Mouse (Mus musculus): ENCODE data around the gene Nicn1.
A peak's percentile ranks its signal among the peaks of the same experiment; 100 is the strongest.
"Not testable (repeated sequence)": the region's sequence is repeated elsewhere in the genome, so short reads cannot be mapped to it uniquely, and the experiment has no call there.

Nicn1 gene

GRCm38 (mm10) chr9:108280071-108280828 is 10.0 kb upstream of the Nicn1 start:
- DNase-seq (ENCODE audit: low spot score): peak; percentile 53

GRCm38 (mm10) chr9:108284410-108284809 is 5.8 kb upstream of the Nicn1 start:
- DNase-seq (ENCODE audit: low spot score): peak; percentile 60

GRCm38 (mm10) chr9:108287526-108288238 is 2.5 kb upstream of the Nicn1 start:
- not testable (repeated sequence) for DNase-seq (ENCODE audit: low spot score)

- no peak for DNase-seq (ENCODE audit: low spot score)
Measured at GRCm38 (mm10) chr9:108289347-108289746, 882 bp upstream of the Nicn1 start.

GRCm38 (mm10) chr9:108290773-108291172 is 544 bp downstream of the Nicn1 start:
- no peak for DNase-seq (ENCODE audit: low spot score)

- peak; percentile 33 for DNase-seq (ENCODE audit: low spot score)
Measured at GRCm38 (mm10) chr9:108296453-108297355, 6.5 kb downstream of the Nicn1 start, which contains the start of gene Amt. Gene Amt (plus strand): TSS chr9:108296853.

GRCm38 (mm10) chr9:108301853-108302252 is 11.6 kb downstream of the Nicn1 start:
- no peak for DNase-seq (ENCODE audit: low spot score)

- no peak for DNase-seq (ENCODE audit: low spot score)
Measured at GRCm38 (mm10) chr9:108304716-108305115, 14.5 kb downstream of the Nicn1 start.

- DNase-seq (ENCODE audit: low spot score): peak; percentile 26
Measured at GRCm38 (mm10) chr9:108305170-108305569, 14.9 kb downstream of the Nicn1 start.

GRCm38 (mm10) chr9:108305629-108306520 is 15.6 kb downstream of the Nicn1 start, which contains the start of the genes Rhoa and Tcta:
Gene Rhoa (plus strand): TSS chr9:108306129.
Gene Tcta (minus strand): TSS chr9:108306160.
- peak; percentile 92 for DNase-seq (ENCODE audit: low spot score)

- DNase-seq (ENCODE audit: low spot score): peak; percentile 75
Measured at GRCm38 (mm10) chr9:108306571-108306980, 16.3 kb downstream of the Nicn1 start.

GRCm38 (mm10) chr9:108307021-108307807 is 17.0 kb downstream of the Nicn1 start:
- DNase-seq (ENCODE audit: low spot score): no peak

- no peak for DNase-seq (ENCODE audit: low spot score)
Measured at GRCm38 (mm10) chr9:108308141-108308540, 17.9 kb downstream of the Nicn1 start.

- no peak for DNase-seq (ENCODE audit: low spot score)
Measured at GRCm38 (mm10) chr9:108317572-108317971, 27.3 kb downstream of the Nicn1 start.

- DNase-seq (ENCODE audit: low spot score): no peak
Measured at GRCm38 (mm10) chr9:108318462-108318861, 28.2 kb downstream of the Nicn1 start.

- not testable (repeated sequence) for DNase-seq (ENCODE audit: low spot score)
Measured at GRCm38 (mm10) chr9:108322054-108322453, 31.8 kb downstream of the Nicn1 start.

GRCm38 (mm10) chr9:108324784-108325183 is 34.6 kb downstream of the Nicn1 start:
- no peak for DNase-seq (ENCODE audit: low spot score)

- DNase-seq (ENCODE audit: low spot score): no peak
Measured at GRCm38 (mm10) chr9:108325811-108326210, 35.6 kb downstream of the Nicn1 start.

- no peak for DNase-seq (ENCODE audit: low spot score)
Measured at GRCm38 (mm10) chr9:108337848-108338550, 47.8 kb downstream of the Nicn1 start.

- DNase-seq (ENCODE audit: low spot score): no peak
Measured at GRCm38 (mm10) chr9:108338551-108338885, 48.3 kb downstream of the Nicn1 start.
